Mouse (Mus musculus) thymus, postnatal 10 days (tissue): ENCODE results near the gene Serpina3c.
"Not testable (repeated sequence)": the region's sequence is repeated elsewhere in the genome, so short reads cannot be mapped to it uniquely, and the experiment has no call there.

Source experiments
- DNase-seq, 2 experiments: peaks; one replicate each; pipeline ENCODE4 v3.0.0; 2021; ENCODE audit warnings: low spot score in 2 of 2

Gene Serpina3c

GRCm38 (mm10) chr12:104112333-104112732, 41.3 kb downstream of the Serpina3c start, which contains the start of gene Serpina3a:
TSS of gene Serpina3a (plus strand) at chr12:104112724.
- DNase-seq: not testable (repeated sequence)

DNA sequence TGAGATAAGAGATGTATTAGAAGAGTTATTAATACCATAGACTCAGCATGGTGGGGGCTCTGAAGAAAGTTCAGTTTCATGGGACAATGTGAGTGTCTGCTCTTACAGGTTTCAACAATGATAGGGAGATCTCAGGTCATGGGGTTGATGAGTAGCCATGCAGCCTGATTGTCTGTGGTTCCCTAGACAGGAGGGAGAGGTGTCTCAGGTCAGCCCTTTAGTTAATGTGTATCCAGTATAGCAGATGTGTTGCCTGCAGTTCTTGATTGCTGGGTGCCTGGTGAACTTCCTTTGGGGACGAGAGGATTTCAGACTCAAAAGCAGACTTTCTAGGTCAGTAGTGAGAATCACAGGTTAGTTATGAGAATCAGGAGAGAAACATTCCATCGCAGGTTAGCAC, 45.2 kb downstream of the Serpina3c start:
- no peak for DNase-seq

GRCm38 (mm10) chr12:104106919-104107318, 46.8 kb downstream of the Serpina3c start:
- no peak for DNase-seq

GRCm38 (mm10) chr12:104105847-104106246, 47.8 kb downstream of the Serpina3c start:
- no peak for DNase-seq

GRCm38 (mm10) chr12:104100768-104101167, 52.9 kb downstream of the Serpina3c start, which contains the start of gene Serpina5:
TSS of gene Serpina5 (plus strand) at chr12:104101113.
- no peak for DNase-seq
